Mouse (Mus musculus) ZHBTc4 (cell line): ENCODE data around the gene Rhob.

Experiments used
- DNase-seq: peaks from one replicate; pipeline ENCODE4 v3.0.0-alpha.2; 2011; ENCODE audit warnings: low read depth, low spot score

The Rhob gene

GRCm38 (mm10) chr12:8506954-8507707 is 7.3 kb upstream of the Rhob start:
- DNase-seq, result no peak

- no peak for DNase-seq
These were observed 4.3 kb upstream of the Rhob start for GRCm38 (mm10) chr12:8504131-8504530.

- peak; percentile 73 for DNase-seq
These were observed 2.7 kb upstream of the Rhob start for GRCm38 (mm10) chr12:8502546-8502945.

GRCm38 (mm10) chr12:8501571-8502305 is 1.9 kb upstream of the Rhob start:
- DNase-seq, result no peak

GRCm38 (mm10) chr12:8500597-8501570 is 1.1 kb upstream of the Rhob start:
- DNase-seq, result no peak

GRCm38 (mm10) chr12:8499001-8499870 is 573 bp downstream of the Rhob start:
- DNase-seq, result peak; percentile 64

GRCm38 (mm10) chr12:8498591-8499000 is 1.2 kb downstream of the Rhob start:
- peak; percentile 49 for DNase-seq

- peak; percentile 56 for DNase-seq
These were observed 1.6 kb downstream of the Rhob start for GRCm38 (mm10) chr12:8498148-8498571.

GRCm38 (mm10) chr12:8497314-8497706 is 2.5 kb downstream of the Rhob start:
- no peak for DNase-seq

- DNase-seq, result no peak
These were observed 3.0 kb downstream of the Rhob start for GRCm38 (mm10) chr12:8496679-8497313.

GRCm38 (mm10) chr12:8495881-8496678 is 3.7 kb downstream of the Rhob start:
- peak; percentile 86 for DNase-seq

GRCm38 (mm10) chr12:8494675-8495074 is 5.1 kb downstream of the Rhob start:
- DNase-seq, result no peak

- no peak for DNase-seq
These were observed 6.4 kb downstream of the Rhob start for GRCm38 (mm10) chr12:8493386-8493785.

- DNase-seq, result no peak
These were observed 10.7 kb downstream of the Rhob start for GRCm38 (mm10) chr12:8489098-8489497.

GRCm38 (mm10) chr12:8488652-8488980 is 11.2 kb downstream of the Rhob start:
- no peak for DNase-seq

- DNase-seq, result no peak
These were observed 11.7 kb downstream of the Rhob start for GRCm38 (mm10) chr12:8487959-8488651.

- no peak for DNase-seq
These were observed 12.5 kb downstream of the Rhob start for GRCm38 (mm10) chr12:8487281-8487680.

- no peak for DNase-seq
These were observed 14.6 kb downstream of the Rhob start for GRCm38 (mm10) chr12:8485247-8485646.

- no peak for DNase-seq
These were observed 17.6 kb downstream of the Rhob start for GRCm38 (mm10) chr12:8482169-8482568.
